Mouse (Mus musculus): ENCODE results near the gene Tdrd3. TPM values are rescaled to one million over a fixed set of nuclear protein-coding genes. Genes with fewer than 3 reads are reported as not detected.
A peak's percentile ranks its signal among the peaks of the same experiment; 100 is the strongest.

Gene Tdrd3
- polyA plus RNA-seq, 1 experiment, result 14.8 TPM

GRCm38 (mm10) chr14:87549986-87550385 is 133.5 kb downstream of the Tdrd3 start:
- Histone ChIP-seq H3K4me3 (ENCODE audit: insufficient read depth, low read length) (no peak overlapping the region), H3K27ac (ENCODE audit: insufficient read depth, low read depth, low read length) (no peak overlapping the region), H3K4me1 (ENCODE audit: control insufficient read depth, insufficient read depth, low read length) (no peaks in the 10 kb centered on the region)
- no peak for TF ChIP-seq POLR2A (IDR thresholded peaks at IDR 0.05; ENCODE audit: borderline replicate concordance, low read depth, low read length)
- TF ChIP-seq CTCF (IDR thresholded peaks at IDR 0.05; ENCODE audit: low read depth, low read length), result no peak

- no peak for TF ChIP-seq CTCF (IDR thresholded peaks at IDR 0.05; ENCODE audit: low read depth, low read length)
- TF ChIP-seq POLR2A (IDR thresholded peaks at IDR 0.05; ENCODE audit: borderline replicate concordance, low read depth, low read length), result no peak
- Histone ChIP-seq H3K4me1 (ENCODE audit: control insufficient read depth, insufficient read depth, low read length) (no peaks in the 10 kb centered on the region), H3K4me3 (ENCODE audit: insufficient read depth, low read length) (no peak overlapping the region), H3K27ac (ENCODE audit: insufficient read depth, low read depth, low read length) (no peak overlapping the region)
These were observed 135.8 kb downstream of the Tdrd3 start for GRCm38 (mm10) chr14:87552211-87552610.

DNA sequence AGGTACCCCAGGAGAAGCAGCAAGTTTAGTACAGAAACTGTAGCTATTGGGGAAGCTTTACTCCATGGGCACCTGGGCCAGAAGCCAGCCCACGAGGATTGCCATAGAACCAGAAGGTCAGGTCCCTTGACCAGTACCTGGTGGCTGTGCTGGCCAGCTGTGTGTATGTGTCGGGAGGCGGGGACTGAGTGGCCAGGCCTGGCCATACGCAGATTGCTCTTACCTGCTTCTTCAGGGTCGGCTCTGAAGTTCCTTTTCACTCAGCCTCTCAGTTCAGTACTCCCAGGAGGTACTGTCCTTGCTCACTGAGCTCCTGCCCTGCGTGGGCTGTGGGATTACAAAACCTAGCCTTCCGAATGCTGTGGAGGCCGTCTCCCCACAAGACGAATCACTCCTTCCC is 147.4 kb downstream of the Tdrd3 start:
- H3K4me3 ChIP-seq (ENCODE audit: insufficient read depth, low read length), result no peak overlapping the region
- H3K4me1 ChIP-seq (ENCODE audit: control insufficient read depth, insufficient read depth, low read length), result no peaks in the 10 kb centered on the region
- TF ChIP-seq CTCF (IDR thresholded peaks at IDR 0.05; ENCODE audit: low read depth, low read length), result no peak
- no peak for TF ChIP-seq POLR2A (IDR thresholded peaks at IDR 0.05; ENCODE audit: borderline replicate concordance, low read depth, low read length)
- H3K27ac ChIP-seq (ENCODE audit: insufficient read depth, low read depth, low read length), result no peak overlapping the region

DNA sequence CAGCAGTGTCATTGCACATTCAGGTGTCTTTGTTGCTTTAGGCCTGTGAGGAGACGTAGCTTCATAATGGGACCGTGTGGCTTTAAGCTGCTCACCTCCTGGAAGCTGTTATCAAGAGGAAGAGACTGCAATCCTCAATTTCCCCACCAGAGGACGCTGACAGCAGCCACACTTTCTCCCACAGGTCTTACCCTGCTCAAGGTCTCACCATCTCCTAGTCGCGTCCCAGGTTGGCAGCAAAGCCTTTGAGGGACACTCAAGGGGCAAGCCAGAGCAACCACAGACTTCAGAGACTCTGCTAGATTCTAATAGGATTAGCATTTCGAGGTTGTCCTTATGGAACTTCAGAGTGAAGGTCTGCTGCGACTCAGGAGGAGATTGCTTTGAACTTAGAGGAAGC is 149.8 kb downstream of the Tdrd3 start:
- H3K27ac ChIP-seq (ENCODE audit: insufficient read depth, low read depth, low read length), result no peak overlapping the region
- no peak for TF ChIP-seq POLR2A (IDR thresholded peaks at IDR 0.05; ENCODE audit: borderline replicate concordance, low read depth, low read length)
- TF ChIP-seq CTCF (IDR thresholded peaks at IDR 0.05; ENCODE audit: low read depth, low read length), result peak; percentile 35
- H3K4me1 ChIP-seq (ENCODE audit: control insufficient read depth, insufficient read depth, low read length), result no peaks in the 10 kb centered on the region
- H3K4me3 ChIP-seq (ENCODE audit: insufficient read depth, low read length), result no peak overlapping the region

- H3K4me3 ChIP-seq (ENCODE audit: insufficient read depth, low read length), result no peak overlapping the region
- no peaks in the 10 kb centered on the region for H3K4me1 ChIP-seq (ENCODE audit: control insufficient read depth, insufficient read depth, low read length)
- TF ChIP-seq CTCF (IDR thresholded peaks at IDR 0.05; ENCODE audit: low read depth, low read length) (no peak), POLR2A (IDR thresholded peaks at IDR 0.05; ENCODE audit: borderline replicate concordance, low read depth, low read length) (no peak)
- no peak overlapping the region for H3K27ac ChIP-seq (ENCODE audit: insufficient read depth, low read depth, low read length)
These were observed 150.6 kb downstream of the Tdrd3 start for GRCm38 (mm10) chr14:87567034-87567461.

DNA sequence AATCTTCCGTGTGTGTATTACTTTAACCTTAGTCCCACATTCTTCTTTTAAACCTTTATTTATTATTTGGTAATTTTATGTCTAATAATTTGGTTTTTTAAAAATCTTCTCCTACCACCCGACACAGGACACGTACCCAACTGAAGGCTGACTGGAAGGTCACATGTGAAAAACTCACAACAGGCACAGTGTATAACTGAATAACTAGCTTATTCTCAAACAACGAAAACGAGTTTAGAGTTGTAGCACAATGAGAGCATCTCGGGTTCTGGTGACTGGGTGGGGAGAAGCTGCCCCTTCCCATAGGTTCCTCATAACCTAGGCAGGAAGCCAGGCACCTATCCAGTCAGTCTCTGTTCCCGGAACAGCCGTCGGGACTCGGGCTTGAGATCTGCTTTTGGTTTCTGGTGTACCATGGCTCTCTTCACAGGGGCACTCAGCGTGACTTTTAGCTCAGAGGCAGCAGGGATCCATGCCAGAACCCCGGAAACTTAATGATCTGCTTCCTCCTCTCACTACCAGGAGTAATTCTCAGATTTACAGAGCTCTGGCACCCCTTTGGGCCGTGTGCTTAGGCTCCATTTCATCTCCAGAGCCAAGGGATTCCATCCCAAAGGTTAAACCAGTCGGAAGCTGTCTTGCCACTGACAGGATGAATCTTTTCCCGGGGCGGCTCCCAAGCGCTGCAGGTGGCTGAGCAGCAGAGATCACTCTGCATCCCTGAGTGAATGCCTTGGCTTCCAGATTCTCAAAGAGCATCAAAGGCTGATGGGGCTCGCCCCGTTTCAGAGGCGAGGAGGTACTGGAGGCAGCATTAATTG is 151.4 kb downstream of the Tdrd3 start:
- Histone ChIP-seq H3K4me3 (ENCODE audit: insufficient read depth, low read length) (peak overlapping the region; percentile 37), H3K4me1 (ENCODE audit: control insufficient read depth, insufficient read depth, low read length) (no peaks in the 10 kb centered on the region), H3K27ac (ENCODE audit: insufficient read depth, low read depth, low read length) (no peak overlapping the region)
- TF ChIP-seq POLR2A (IDR thresholded peaks at IDR 0.05; ENCODE audit: borderline replicate concordance, low read depth, low read length) (no peak), CTCF (IDR thresholded peaks at IDR 0.05; ENCODE audit: low read depth, low read length) (no peak)

DNA sequence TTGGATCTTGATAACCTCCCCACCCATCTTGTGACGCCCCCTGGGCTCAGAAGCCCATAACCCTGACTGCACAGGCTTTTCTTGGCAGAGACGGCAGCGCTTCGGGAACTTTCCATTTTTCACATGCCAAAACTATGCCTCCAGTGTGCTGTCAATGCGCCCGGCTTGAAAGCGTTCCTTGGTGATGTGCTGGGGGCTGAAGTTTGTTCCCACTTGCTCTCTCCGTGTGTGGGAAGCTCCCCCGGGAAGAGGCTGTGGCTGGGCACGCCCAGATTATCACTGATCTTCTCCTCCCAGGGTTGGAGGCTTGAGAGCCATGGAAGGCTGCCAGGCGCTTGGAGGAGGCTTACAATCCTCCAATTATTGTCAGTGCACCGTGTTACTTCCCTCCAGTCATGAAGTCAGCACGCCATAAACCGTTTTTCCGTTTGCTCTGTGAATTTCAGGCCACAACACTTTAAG is 152.0 kb downstream of the Tdrd3 start:
- Histone ChIP-seq H3K4me1 (ENCODE audit: control insufficient read depth, insufficient read depth, low read length) (no peaks in the 10 kb centered on the region), H3K4me3 (ENCODE audit: insufficient read depth, low read length) (peak overlapping the region; percentile 37), H3K27ac (ENCODE audit: insufficient read depth, low read depth, low read length) (no peak overlapping the region)
- TF ChIP-seq POLR2A (IDR thresholded peaks at IDR 0.05; ENCODE audit: borderline replicate concordance, low read depth, low read length) (no peak), CTCF (IDR thresholded peaks at IDR 0.05; ENCODE audit: low read depth, low read length) (no peak)

DNA sequence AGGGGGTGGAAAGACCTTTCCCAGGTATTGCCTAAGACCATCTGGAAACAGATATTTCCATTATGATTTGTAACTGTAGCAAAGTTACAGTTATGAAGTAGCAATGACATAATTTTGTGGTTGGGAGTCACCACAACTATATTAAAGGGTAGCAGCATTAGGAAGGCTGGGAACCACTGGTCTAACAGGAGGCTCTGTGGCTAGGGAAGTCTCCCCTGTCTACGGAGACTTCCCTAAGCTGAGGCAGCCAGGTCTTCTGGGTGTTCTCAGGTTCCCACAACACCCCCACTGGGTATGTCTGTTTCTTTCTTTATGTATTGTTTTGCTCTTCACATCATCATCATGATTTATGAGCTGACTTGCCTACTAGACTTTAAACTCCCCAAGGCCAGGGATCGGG is 153.0 kb downstream of the Tdrd3 start:
- no peaks in the 10 kb centered on the region for H3K4me1 ChIP-seq (ENCODE audit: control insufficient read depth, insufficient read depth, low read length)
- H3K4me3 ChIP-seq (ENCODE audit: insufficient read depth, low read length), result no peak overlapping the region
- no peak overlapping the region for H3K27ac ChIP-seq (ENCODE audit: insufficient read depth, low read depth, low read length)
- no peak for TF ChIP-seq POLR2A (IDR thresholded peaks at IDR 0.05; ENCODE audit: borderline replicate concordance, low read depth, low read length)
- TF ChIP-seq CTCF (IDR thresholded peaks at IDR 0.05; ENCODE audit: low read depth, low read length), result no peak

GRCm38 (mm10) chr14:87572453-87572852 is 156.0 kb downstream of the Tdrd3 start:
- Histone ChIP-seq H3K27ac (ENCODE audit: insufficient read depth, low read depth, low read length) (no peak overlapping the region), H3K4me1 (ENCODE audit: control insufficient read depth, insufficient read depth, low read length) (no peaks in the 10 kb centered on the region), H3K4me3 (ENCODE audit: insufficient read depth, low read length) (no peak overlapping the region)
- TF ChIP-seq CTCF (IDR thresholded peaks at IDR 0.05; ENCODE audit: low read depth, low read length) (no peak), POLR2A (IDR thresholded peaks at IDR 0.05; ENCODE audit: borderline replicate concordance, low read depth, low read length) (no peak)

DNA sequence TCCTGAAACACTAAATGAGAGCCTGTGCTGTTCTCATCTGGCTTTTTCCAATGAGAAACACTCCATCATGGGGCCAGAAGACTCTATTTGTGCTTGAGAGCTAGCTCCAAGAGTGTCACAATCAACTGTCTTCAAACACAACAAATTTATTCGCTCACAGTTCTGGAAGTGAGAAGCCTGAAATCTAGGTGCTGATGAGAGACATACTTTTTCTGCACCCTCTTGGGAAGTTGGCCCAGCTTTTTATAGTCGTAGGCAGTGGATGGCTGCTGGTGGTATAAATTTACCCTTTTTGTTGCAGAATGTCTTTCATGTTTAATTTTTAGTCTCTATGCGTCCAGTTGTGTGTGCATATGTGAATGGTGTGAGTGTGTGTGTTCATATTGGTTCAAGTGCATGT is 166.2 kb downstream of the Tdrd3 start:
- no peak for TF ChIP-seq CTCF (IDR thresholded peaks at IDR 0.05; ENCODE audit: low read depth, low read length)
- no peak for TF ChIP-seq POLR2A (IDR thresholded peaks at IDR 0.05; ENCODE audit: borderline replicate concordance, low read depth, low read length)
- Histone ChIP-seq H3K4me1 (ENCODE audit: control insufficient read depth, insufficient read depth, low read length) (no peaks in the 10 kb centered on the region), H3K27ac (ENCODE audit: insufficient read depth, low read depth, low read length) (no peak overlapping the region), H3K4me3 (ENCODE audit: insufficient read depth, low read length) (no peak overlapping the region)
